Mouse (Mus musculus) left cerebral cortex, postnatal 25 days (tissue): ENCODE measurements around the gene Adamts2. TPM values are rescaled to one million over a fixed set of nuclear protein-coding genes. Genes with fewer than 3 reads are reported as not detected.

Experiments used
- DNase-seq, 2 experiments: peaks; one replicate each; pipeline ENCODE4 v3.0.0; 2022; ENCODE audit warnings: low spot score in 2 of 2, mixed read lengths in 1 of 2
- intact Hi-C: fragments of 180-260 bp; cut with DNase I; formaldehyde crosslinking; loops from one replicate; pipeline ENCODE4 v1.15.1; 2025
- total RNA-seq, 2 experiments: library from RNA; stranded (reverse); gene quantifications; 2 replicates each; pipeline ENCODE4 v1.2.3; 2021

The Adamts2 gene
- total RNA-seq, 2 experiments from 2014 or later: 9.7 to 12.4 TPM

DNA sequence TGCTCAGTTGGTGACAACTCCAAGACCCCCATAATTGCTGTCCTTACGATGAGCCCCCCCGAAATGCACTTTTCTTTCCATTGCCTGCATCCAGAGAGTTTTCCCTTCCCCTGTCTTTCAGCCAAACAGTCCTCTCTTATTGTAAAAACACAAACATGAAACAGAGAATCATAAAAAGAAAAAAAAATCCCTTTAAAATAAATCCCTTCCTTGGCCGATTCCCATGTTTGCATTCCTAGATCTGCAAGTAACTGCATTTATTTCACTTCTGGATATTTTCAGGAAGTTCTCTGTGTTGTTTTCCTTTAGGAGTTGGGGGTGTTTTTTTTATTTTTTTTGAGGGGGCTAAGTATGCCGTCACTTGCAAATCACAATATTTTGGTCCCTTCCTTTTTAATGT lies 19.0 kb downstream of the Adamts2 start:
- intact Hi-C loops: no loop called here

DNA sequence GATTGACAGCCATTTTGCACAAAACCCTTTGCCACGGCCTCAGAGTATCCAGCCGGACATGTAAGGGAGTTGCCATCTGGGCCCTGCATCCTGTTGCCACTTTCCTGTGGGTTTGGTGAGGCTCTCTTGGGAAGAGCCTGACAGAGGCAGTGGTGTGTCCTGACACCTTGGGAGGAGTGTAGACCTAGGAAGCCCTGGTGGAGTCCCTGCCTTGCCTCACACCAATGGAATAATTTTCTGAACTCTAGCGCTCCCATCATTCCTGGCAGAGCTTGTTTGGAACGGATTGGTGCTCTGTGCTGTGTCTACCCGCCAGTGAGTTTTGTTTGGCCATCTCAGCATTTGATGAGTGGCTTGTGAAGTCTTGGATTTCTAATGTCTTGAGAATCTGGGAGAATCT lies 19.5 kb downstream of the Adamts2 start:
- no peak for DNase-seq
- intact Hi-C loops: no loop called here

More for the DNA sequence above, 19.0 kb downstream of the Adamts2 start:
- DNase-seq: no peak

DNA sequence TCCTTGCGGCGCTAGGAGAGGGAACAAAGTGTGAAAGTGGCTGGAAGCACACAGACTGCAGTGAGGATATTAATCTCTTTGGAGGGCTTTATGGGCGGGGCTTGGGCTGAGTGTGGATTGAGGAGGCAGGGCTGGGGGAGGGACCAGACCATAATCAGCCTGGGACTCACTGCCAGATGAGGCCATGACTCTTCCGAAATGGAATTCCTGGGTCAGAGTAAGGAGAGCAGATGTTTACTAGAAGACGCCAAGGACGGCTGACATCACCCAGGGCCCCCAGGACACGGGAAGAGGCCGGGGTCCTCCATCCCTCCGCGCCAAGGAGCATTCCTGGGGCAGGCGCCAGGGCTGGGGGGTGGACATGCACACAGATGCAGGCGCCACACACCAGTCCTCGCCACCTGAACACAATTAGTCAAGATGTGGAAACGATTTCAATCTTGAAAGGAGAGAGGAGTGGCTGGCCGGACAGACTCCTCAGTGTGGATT lies 20.4 kb downstream of the Adamts2 start:
- no peak for DNase-seq

DNA sequence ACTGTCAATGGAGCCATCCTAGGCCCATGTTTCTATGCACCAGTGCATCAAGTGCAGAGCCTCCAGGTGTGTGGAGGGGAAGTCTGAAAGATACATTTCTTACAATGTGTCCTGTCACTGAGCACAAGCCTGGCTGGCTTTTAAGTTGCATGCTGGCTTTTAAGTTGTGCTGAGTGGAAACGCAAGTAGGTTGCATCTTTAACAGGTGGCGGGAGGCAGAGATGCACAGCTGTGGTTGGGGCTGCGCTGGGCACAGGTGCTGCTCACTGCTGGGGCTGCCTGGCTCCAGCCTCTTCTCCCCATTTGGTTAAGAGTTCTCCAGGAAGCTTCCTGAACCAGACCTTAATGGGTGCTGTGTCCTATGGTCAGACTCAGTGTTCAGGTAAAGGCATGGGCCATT lies 21.9 kb downstream of the Adamts2 start:
- intact Hi-C loops: no loop called here
- DNase-seq: no peak

More for the DNA sequence above, 20.4 kb downstream of the Adamts2 start:
- intact Hi-C loops: no loop called here

DNA sequence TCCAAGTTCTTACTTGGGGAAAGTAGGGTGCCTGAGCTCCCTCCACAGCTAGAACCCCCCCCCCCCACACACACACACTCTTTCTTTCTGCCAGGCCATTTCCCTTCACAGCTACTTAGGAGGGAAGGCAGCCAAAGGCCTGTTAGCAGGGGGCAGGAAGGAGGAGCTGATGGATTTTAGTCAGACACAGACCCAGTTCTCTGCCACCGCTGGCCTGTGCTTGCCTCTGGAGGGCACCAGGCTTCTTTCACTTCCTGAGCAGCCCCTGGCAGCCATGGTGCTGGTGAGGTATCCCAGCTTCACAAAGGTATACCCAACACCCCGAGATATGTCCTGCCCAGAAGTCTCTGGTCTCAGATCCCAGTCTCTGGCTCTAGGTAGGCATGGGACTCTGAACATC lies 22.4 kb downstream of the Adamts2 start:
- intact Hi-C loops: no loop called here
- DNase-seq: peak in 1 of 2 experiments; percentile 48

DNA sequence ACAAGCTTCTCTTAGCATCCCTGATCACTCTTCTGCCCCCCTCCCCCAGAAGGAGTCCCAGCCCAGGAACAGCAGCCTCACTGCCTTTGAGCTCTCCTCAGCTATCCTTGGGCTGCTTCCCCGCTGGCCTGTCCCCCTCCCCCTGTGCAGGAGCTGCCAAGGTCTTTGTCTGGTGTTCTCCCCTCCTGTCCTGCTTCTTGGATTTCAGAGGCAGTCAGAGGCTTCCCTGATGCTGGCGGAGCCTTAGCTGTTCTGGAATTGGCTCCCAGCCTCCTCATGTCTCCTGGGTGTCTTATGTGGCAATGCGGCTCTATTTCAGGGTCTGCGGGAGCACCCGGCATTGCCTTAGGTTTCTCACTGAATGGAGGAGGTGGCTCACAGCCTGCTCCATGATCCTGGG lies 22.8 kb downstream of the Adamts2 start:
- DNase-seq: no peak
- intact Hi-C loops: no loop called here

DNA sequence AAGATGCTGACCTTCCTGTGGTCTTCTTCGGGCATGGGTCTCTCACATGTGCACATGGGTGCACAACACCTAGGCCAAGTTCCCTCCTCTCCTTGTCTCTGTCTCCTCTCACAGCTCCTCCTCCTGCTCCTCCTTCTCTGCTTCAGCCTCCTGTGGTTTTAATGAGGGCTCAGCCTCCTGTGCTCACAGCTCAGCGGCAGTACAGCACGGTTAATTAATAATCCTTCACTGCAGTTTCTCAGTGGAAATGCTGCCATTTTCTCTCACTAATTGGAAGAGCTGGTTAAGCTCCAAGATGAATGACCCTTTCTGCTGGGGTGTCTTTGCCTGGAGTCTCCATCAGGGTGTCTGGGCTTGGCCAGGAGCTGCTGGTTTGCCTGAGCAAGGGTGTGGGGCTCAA lies 27.0 kb downstream of the Adamts2 start:
- intact Hi-C loops: no loop called here
- peak in 1 of 2 experiments; percentile 10 for DNase-seq

DNA sequence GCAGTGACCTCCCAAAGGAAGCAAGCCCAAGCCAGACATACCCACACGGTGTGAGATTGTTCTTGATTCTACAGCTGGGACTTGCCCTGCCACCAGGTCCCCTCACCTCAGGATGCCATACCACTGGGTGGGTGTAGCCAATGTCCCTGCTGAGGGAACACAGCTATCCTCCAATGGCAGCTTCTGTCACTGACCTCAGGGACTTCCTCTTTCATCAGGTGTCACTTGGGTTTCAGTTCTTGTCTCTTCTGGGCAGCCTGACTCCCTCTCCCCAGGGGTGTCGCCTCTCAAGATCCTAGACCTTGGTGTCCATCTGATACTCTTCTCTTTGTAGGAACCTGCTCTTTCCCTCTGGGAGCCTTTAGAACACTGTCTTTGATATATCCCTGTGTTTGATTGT lies 28.6 kb downstream of the Adamts2 start:
- DNase-seq: no peak
- intact Hi-C loops: no loop called here

DNA sequence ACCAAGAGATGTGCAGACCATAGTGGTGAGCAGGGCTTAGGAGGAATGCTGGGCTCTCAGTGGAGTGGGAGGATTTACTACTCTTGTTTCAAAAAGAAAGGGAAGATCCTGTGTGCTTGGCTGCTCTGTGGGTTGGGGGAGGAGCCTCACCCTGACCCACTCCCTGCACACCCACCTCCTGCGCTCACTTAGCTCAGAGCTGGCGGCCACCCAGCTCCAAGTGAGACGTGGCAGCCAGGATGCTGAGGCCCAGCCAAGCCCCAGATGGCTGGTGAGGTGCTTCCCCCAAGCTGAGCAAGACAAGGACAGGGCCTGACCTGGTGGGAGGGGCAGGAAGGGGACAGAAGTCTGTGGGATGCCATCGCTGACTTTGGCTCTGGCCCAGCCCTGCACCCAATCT lies 30.4 kb downstream of the Adamts2 start:
- DNase-seq: peak; percentile 53 to 80
- intact Hi-C loops: no loop called here

DNA sequence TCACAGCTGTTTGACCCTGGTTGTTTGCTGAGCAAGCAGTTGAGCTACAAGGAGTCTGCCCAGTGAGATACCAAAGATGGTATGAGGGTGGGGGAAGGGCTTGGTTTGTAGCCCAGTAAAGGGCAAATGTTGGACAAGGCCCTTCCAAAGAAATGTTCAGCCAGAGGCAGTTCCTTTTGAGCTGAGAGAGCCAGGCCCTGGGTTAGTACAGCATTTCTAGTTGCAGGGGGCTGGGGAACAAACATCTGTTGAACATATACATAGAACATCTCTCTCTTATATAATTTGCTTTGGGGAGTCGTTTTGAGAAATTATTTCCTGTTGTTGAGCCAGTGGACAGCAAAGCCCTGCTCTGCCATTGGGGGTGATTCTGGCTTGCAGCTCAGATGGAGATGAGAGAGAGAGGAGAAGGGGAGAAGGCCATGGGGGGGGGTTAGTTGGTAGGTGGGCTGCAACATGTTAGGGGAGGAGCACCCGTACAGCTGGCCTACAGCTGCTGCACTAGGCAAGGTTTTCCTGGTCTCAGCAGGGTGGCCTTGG lies 33.2 kb downstream of the Adamts2 start:
- intact Hi-C loops: no loop called here
- DNase-seq: no peak

DNA sequence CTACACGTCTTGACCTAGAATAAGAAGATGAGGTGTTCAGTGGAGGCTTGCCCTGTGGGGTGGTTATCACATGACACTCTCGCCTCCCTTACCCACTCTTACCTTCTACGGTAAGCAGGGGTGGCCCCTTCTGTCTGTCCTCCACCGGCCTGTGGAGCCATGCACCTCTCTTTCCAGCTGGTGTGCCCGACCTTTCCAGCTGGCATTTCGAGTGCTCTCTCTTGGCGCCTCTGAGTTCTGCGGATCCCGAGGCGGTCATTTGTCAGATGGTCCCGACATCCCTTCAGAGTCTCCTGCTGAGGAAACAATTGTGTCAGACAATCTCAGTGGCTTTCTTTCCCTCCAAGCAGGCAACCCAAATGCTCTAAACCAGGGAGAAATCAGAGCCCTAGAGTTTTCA lies 35.1 kb downstream of the Adamts2 start:
- no peak for DNase-seq

DNA sequence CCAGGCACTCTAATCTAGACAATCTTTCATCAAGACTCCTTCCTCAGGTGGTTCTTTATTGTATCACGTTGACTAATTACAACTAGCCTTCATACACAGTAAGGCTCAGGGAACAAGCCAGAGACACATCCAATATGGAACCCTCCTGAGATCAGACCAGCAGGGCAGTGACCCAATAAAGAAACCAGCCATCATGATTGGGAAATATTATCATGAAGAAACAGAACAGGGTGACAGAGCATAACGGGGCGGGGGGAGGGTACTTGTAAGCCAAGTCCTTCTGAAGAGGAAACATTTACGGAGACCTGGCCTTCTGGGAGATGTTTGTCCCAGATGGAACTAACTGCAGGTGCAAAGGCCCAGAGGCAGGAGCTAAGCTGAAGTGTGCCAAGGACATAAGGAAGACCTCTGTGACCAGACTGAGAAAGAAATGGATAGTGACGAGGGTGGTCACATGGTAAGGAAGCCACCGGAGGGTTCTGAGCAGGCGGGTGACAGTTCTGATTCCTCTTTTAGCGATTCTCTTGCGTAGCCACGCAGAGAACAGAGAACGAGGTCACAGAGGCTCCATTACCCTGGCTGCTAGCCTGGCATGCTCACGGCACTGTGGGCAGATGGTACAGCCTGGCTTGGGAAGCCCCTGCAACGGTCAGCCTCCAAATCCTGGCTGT lies 36.4 kb downstream of the Adamts2 start:
- intact Hi-C loops: no loop called here
- DNase-seq: no peak

More for the DNA sequence above, 35.1 kb downstream of the Adamts2 start:
- intact Hi-C loops: no loop called here

DNA sequence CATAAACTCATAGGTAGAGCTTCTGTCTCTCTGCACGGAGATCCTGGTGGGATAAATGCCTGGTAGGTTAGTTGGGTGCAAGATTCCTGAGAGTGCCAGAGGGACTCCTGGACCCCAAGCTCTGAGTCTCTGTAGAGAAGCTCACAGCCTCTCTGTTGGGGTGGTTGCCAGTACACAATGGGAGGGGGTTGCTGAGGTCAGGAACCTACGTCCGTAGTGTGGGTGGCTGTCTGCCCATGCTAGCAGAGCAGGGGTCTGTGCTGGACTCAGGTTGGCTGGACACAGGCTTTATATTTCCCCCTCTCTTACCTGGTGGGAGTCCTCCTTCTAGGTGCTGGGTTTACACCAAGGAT lies 37.0 kb downstream of the Adamts2 start:
- DNase-seq: no peak
- intact Hi-C loops: no loop called here

DNA sequence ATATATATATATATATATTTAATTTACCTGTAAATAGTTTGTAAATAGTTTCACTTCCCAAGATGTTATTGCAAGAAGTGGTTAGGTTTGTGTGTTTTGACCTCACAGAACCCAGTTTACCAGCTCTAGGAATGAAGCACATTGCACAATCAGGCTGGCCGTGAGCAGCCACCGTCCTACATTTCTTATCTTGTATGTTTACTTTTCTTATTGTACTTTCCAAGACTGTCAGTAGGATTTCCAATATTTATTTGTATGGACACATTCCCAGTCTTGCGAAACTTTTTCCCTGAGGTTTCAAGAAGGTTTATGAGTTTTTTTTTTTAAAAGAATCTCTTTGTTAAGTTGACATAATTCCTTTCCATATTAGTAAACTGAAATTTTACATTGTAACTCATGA lies 40.7 kb downstream of the Adamts2 start:
- no peak for DNase-seq
- intact Hi-C loops: no loop called here

DNA sequence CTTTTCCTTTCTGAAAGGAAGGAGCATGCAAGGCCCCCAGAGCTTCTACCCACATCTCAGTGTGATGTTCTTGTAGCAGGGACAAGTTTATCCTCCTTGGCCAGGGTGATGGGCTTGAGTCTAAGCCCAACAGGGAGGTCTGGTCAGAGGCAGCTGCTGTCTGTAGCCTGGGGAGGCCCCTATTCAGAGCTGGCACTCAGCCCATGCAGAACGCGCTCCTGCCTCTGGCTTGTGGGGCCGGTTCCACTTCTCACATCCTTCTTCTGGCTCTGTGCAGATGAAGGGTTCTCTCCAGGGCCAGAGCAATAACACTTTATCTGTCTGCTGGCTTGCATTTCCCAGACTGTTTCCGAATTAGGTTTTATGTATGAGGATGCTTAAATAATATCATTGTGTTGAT lies 44.3 kb downstream of the Adamts2 start:
- intact Hi-C loops: no loop called here
- no peak for DNase-seq

DNA sequence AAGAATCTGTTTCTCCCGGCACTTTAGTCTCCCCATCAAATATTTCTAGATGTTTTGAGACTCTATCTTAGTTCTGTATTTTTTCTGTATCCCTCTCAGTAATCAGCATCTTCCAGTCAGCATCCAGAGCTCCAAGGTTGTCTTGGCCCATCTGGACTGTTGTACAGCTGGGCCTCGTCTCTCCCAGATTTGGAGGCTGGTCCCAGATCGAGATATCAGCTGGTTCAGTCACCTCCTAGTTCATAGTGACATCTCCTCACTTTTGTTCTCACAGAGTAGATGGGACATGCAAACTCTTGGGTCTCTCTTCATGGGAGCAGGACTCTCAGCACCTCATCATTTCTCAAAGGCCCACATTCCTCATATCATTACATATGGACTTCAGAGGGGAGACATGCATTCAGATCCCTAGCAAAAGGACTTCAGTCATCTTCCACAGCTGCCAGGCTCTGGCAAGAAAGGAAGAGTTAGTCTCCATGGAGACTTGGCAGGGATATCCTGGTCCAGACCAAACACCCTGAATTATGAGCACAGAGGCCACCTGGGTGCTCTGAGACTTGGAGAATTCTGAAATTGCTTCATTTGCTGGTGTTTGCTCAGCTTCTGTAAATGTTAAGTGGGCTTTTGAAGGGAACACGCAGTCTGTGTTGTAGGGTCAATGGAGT lies 46.4 kb downstream of the Adamts2 start:
- DNase-seq: no peak
- intact Hi-C loops: no loop called here

DNA sequence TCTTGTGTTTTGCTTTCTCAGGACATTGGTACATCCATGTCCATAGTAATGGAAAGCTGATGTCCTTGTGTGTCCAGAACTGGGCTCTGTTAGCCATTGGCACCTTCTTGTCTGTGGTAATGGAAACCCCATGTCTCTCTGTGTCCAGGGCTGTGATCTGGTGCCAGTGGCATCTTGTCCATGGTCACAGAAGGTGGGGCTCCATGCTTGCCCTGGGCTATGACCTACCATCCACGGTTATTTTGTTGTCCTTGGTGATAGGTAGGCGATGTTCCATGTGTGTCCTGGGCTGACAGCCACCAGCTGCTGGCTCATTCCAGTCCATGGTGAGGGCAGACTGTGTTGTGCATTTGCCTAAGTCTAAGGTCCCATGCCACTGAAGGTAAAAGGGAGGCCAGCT lies 48.2 kb downstream of the Adamts2 start:
- intact Hi-C loops: no loop called here
- no peak for DNase-seq

DNA sequence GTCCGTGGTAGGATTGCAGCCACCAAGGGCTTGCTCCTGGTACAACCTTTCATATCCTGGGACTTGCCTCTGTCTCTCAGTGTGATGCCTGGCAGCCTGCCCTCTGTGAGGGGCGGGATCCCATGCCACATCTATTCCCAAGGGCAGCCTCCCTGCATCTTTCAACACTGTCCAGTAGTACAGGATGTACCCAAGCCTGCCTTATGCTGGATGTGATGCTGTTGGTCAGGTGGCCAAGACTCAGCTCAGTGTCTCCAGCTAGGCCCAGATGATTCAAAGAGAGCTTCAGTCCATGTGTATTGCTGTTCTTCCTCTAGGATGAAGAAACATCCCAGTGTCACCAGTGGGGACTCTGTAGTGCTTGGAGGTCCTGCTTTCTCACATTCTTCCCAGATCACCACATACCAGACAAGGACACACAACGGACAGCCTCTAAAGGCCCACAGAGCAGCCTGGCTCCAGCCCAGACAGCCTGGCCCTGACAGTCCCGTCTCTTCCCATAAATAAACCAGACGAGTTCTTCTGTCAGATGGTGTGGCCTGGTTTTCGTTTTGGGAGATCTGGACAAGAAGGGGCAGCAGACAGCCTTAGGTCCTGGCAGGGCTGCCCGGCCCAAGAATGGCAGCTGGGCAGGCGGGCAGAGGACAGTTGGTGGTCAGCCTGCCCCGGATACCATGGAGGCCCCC lies 52.0 kb downstream of the Adamts2 start:
- DNase-seq: no peak
- intact Hi-C loops: no loop called here

DNA sequence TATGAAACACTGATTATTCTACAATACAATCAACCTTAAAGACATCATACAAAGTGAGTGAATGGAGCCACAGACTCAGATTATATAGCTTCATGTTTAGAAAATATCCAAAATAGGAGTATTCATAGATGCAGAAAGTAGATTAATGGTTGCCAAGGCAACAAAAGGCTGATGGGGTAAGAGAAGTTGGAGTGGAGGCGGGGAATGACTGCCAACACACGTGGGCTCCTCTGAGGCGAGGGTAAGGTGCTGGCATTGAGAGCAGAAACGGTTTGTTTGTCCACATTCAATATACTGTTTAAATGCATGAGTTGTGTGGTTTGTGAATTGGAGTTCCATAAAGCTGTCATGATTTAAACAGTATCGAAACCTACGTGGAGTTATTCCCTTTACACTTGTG lies 56.9 kb downstream of the Adamts2 start:
- DNase-seq: peak in 1 of 2 experiments; percentile 10
- intact Hi-C loops: no loop called here

DNA sequence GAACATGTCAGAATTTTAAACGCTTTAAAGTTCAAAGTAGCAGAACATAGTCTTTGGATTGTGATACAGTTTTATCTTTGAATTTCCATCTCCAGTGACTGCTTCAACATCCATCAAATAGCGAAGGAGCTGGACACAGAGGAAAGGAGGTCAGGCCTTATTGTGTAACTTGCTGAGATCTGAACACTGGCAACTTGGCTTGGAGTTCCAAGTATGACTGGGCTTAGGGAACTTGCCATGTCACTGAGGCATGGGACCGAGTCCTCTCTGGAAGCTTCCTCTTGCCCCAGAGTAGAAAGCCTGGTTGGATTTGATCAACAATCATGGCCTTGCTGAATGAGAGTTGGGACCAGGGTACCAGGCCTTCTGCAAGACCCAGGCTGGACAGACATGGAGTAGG lies 60.3 kb downstream of the Adamts2 start:
- DNase-seq: no peak
- intact Hi-C loops: no loop called here

DNA sequence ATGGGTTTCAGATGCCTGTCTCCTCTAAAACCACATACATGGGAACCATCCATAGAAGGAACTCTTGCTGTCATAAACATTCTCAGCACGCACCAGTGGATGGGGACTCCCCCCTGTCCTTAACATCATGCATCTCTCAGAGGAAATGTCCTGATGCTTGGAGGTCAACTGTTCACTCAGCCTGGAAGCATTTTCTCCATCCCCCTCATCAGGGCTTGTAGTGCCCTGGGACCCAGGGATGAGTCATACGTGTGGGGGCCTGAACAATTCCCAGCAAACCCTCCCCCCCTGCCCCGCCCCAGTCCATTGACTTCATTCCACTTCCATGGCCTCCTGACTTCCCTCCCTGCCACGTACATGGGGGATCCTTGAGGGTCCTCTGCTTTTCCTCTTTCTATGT lies 62.9 kb downstream of the Adamts2 start:
- intact Hi-C loops: no loop called here
- no peak for DNase-seq
